Mouse (Mus musculus) testis, adult 2 months (tissue): ENCODE measurements at regions not wholly inside any gene's neighbourhood (a gene's known extent, or its start where the extent isn't known, plus 50 kb on each side); places are given as distances from the start of the nearest gene placed in this dataset.

ENCODE experiments used
- H3K27ac ChIP-seq: fragments of 200-500 bp; 2 replicates; pipeline ENCODE4 v1.5.1; 2012; ENCODE audit warnings: low read depth, low read length; ENCODE audit not compliant: control insufficient read depth, insufficient read depth
- H3K27me3 ChIP-seq: fragments of 200-500 bp; 2 replicates; pipeline ENCODE4 v1.6.1; 2012; ENCODE audit warnings: mild to moderate bottlenecking, low read length, moderate library complexity; ENCODE audit not compliant: control insufficient read depth, insufficient read depth
- H3K36me3 ChIP-seq: fragments of 200-500 bp; 2 replicates; pipeline ENCODE4 v1.6.1; 2012; ENCODE audit warnings: mild to moderate bottlenecking, low read length; ENCODE audit not compliant: control insufficient read depth, insufficient read depth
- H3K4me1 ChIP-seq: fragments of 200-500 bp; 2 replicates; pipeline ENCODE4 v1.6.1; 2012; ENCODE audit warnings: low read length; ENCODE audit not compliant: control insufficient read depth, insufficient read depth
- H3K4me3 ChIP-seq: fragments of 200-500 bp; 2 replicates; pipeline ENCODE4 v1.5.1; 2012; ENCODE audit warnings: low read depth, mild to moderate bottlenecking, low read length, moderate library complexity, mixed read lengths; ENCODE audit not compliant: control insufficient read depth
- CTCF ChIP-seq: fragments of 200-500 bp; IDR thresholded peaks from 2 replicates; pipeline ENCODE4 v1.5.1; 2012; ENCODE audit warnings: low read depth, mild to moderate bottlenecking, inconsistent platforms, low read length, moderate library complexity; ENCODE audit not compliant: control insufficient read depth, insufficient read depth, insufficient replicate concordance
- POLR2A ChIP-seq: fragments of 200-500 bp; IDR thresholded peaks from 2 replicates; pipeline ENCODE4 v1.6.1; 2012; ENCODE audit warnings: low read depth, mild to moderate bottlenecking, inconsistent platforms, low read length, moderate library complexity; ENCODE audit not compliant: control insufficient read depth

GRCm38 (mm10) chr8:86204421-86205229, 363.9 kb downstream of the Phkb start:
- no peak overlapping the region for H3K27ac ChIP-seq
- no peaks in the 10 kb centered on the region for H3K4me1 ChIP-seq
- no peak overlapping the region for H3K4me3 ChIP-seq
- no peaks in the 10 kb centered on the region for H3K27me3 ChIP-seq
- H3K36me3 ChIP-seq = no peaks in the 10 kb centered on the region
- no peak for TF ChIP-seq POLR2A
- no peak for TF ChIP-seq CTCF

GRCm38 (mm10) chr8:86203107-86203506, 362.3 kb downstream of the Phkb start:
- Histone ChIP-seq H3K27me3 (no peaks in the 10 kb centered on the region), H3K4me1 (no peaks in the 10 kb centered on the region), H3K36me3 (no peaks in the 10 kb centered on the region), H3K27ac (no peak overlapping the region), H3K4me3 (no peak overlapping the region)
- TF ChIP-seq CTCF (no peak), POLR2A (no peak)

- no peaks in the 10 kb centered on the region for H3K4me1 ChIP-seq
- no peak overlapping the region for H3K27ac ChIP-seq
- no peak for TF ChIP-seq POLR2A
- TF ChIP-seq CTCF = no peak
- no peaks in the 10 kb centered on the region for H3K27me3 ChIP-seq
- H3K4me3 ChIP-seq = no peak overlapping the region
- no peaks in the 10 kb centered on the region for H3K36me3 ChIP-seq
Observed at GRCm38 (mm10) chr8:86201830-86202229, 361.1 kb downstream of the Phkb start.

- Histone ChIP-seq H3K4me3 (no peak overlapping the region), H3K4me1 (no peaks in the 10 kb centered on the region), H3K36me3 (no peaks in the 10 kb centered on the region), H3K27me3 (no peaks in the 10 kb centered on the region), H3K27ac (no peak overlapping the region)
- TF ChIP-seq POLR2A (no peak), CTCF (no peak)
Observed at GRCm38 (mm10) chr8:86192262-86192661, 351.5 kb downstream of the Phkb start.

GRCm38 (mm10) chr8:86184671-86185070, 343.9 kb downstream of the Phkb start:
- H3K4me3 ChIP-seq = no peak overlapping the region
- H3K36me3 ChIP-seq = no peaks in the 10 kb centered on the region
- TF ChIP-seq CTCF = no peak
- no peak for TF ChIP-seq POLR2A
- no peak overlapping the region for H3K27ac ChIP-seq
- no peaks in the 10 kb centered on the region for H3K27me3 ChIP-seq
- H3K4me1 ChIP-seq = no peaks in the 10 kb centered on the region

- Histone ChIP-seq H3K27me3 (no peaks in the 10 kb centered on the region), H3K27ac (no peak overlapping the region), H3K4me1 (no peaks in the 10 kb centered on the region), H3K4me3 (no peak overlapping the region), H3K36me3 (no peaks in the 10 kb centered on the region)
- TF ChIP-seq CTCF = no peak
- no peak for TF ChIP-seq POLR2A
Observed at GRCm38 (mm10) chr8:86180793-86181192, 340.0 kb downstream of the Phkb start.

- Histone ChIP-seq H3K27ac (no peak overlapping the region), H3K27me3 (no peaks in the 10 kb centered on the region), H3K4me1 (no peaks in the 10 kb centered on the region), H3K4me3 (no peak overlapping the region), H3K36me3 (no peaks in the 10 kb centered on the region)
- no peak for TF ChIP-seq POLR2A
Observed at GRCm38 (mm10) chr8:86170091-86170490, 329.3 kb downstream of the Phkb start.
